9 mouse cellular contexts compared by ENCODE assay signal in the genomic region with DNA sequence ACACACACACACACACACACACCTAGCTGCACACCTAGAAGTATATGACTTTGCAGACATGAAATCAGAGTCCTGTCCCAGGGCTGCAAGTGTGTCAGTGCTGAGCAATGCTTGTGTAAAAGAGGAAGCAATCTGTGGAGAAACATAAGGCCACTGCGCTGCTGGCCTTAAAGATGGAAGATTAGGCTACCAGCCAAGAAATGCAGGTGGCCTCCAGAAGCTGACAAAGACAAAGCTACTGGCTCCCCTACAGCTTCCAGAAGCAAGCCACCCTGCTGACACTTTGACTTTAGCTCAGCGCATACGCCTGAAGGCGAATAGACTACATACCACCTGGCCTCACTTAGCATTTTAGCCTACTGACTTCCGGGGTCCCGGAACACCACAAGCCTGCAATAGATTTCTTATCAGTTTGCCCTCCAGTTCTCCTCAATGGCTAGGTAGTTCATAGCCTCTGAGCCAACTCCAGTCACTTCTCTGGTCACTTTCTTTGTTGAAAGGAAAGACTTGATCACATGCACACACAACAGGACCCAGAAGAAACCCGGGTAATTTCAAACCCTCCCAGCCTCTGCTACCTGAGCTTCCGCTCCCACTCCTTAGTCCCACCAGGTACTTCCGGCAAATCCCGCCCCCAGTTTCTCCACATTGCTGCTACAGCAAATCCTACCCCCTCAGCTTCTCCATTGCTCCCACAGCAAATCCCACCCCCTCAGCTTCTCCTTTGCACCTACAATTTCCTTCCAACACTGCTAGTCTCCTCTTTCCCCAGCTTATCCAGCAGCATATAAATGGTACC. TPM values are rescaled to one million over a fixed set of nuclear protein-coding genes. Genes with fewer than 3 reads are reported as not detected.
DNase-seq lines count a peak whose midpoint lies in the region; ATAC-seq and TF ChIP-seq lines count a peak whose summit lies in the region.
"Had no signal": no experiment of that assay in that cellular context is flagged by ENCODE, and none has a peak within 500 bp of the region (broad histone marks: within the 10 kb centered on the region; RNA-seq: fewer than 3 reads in every experiment).

No protein-coding gene starts in this region.

- no peak for TF ChIP-seq CTCF in lung, postnatal 0 days (IDR thresholded peaks at IDR 0.05)

- 36% methylated on average over 10 of the region's 10 CpGs for WGBS in lung, postnatal 0 days

- no peaks in the 10 kb centered on the region for H3K27me3 ChIP-seq in lung, postnatal 0 days (replicated peaks; ENCODE audit: insufficient read depth, low read length)
- H3K27me3 ChIP-seq: CH12.LX had no signal

- no peak for ATAC-seq in cerebellum, adult (ENCODE audit: insufficient number of reproducible peaks, low FRiP score, low TSS enrichment)
- no peak for ATAC-seq in lung, postnatal 0 days
- ATAC-seq in common myeloid progenitor, adult 5-6 weeks (replicated peaks; ENCODE audit: low read depth, poor library complexity, severe bottlenecking) = peak; percentile 88
- peak; percentile 63 for ATAC-seq in monocyte, adult 5-6 weeks (replicated peaks; ENCODE audit: insufficient number of reproducible peaks, low FRiP score, low TSS enrichment, poor library complexity, severe bottlenecking)

- H3K4me3 ChIP-seq in lung, postnatal 0 days (ENCODE audit: low read depth, low read length) = no peak overlapping the region

- H3K9me3 ChIP-seq in lung, postnatal 0 days (ENCODE audit: low read length) = no peaks in the 10 kb centered on the region

- H3K36me3 ChIP-seq in lung, postnatal 0 days (ENCODE audit: insufficient read depth, low read length) = no peaks in the 10 kb centered on the region

- H3K4me2 ChIP-seq in lung, postnatal 0 days (replicated peaks; ENCODE audit: low read depth, low read length) = no peak overlapping the region

- peak; percentile 50 for DNase-seq in cerebellum, adult 11-12 months
- DNase-seq in lung, postnatal 0 days (ENCODE audit: low spot score) = peak; percentile 32
- no peak for DNase-seq in lung, postnatal 25 days (ENCODE audit: low spot score)
- DNase-seq in yolk sac, embryonic 10.5 days (ENCODE audit: low spot score) = no peak
- no peak for DNase-seq in left cerebral cortex, adult 9 months (ENCODE audit: low spot score in 2 of 2)

- no peak overlapping the region for H3K9ac ChIP-seq in lung, postnatal 0 days (replicated peaks; ENCODE audit: low read depth)

- H3K4me1 ChIP-seq in lung, postnatal 0 days (ENCODE audit: insufficient read depth, low read depth, low read length) = no peaks in the 10 kb centered on the region

- H3K27ac ChIP-seq in lung, postnatal 0 days (ENCODE audit: low read length) = no peak overlapping the region

- TF ChIP-seq EP300 in lung, postnatal 0 days (IDR thresholded peaks at IDR 0.05) = no peak

RNA-seq across cellular contexts. Expression of a gene that starts 23.0 kb away (rescaled TPM):
- 95.2 and 102 TPM in 2 replicates for polyA plus RNA-seq in lung, postnatal 0 days (2015; fragmentation: Nextera tagmentation; extraction: Ambion mirVana)
- total RNA-seq in common myeloid progenitor, adult 5-6 weeks (2017) = 120 and 126 TPM in 2 replicates
- total RNA-seq in monocyte, adult 5-6 weeks (2017) = 133 to 155 TPM (median 141 TPM) in 3 replicates

RNA-seq across cellular contexts. Expression of a gene that starts 31.2 kb away (rescaled TPM):
- polyA plus RNA-seq in lung, postnatal 0 days (2015; fragmentation: Nextera tagmentation; extraction: Ambion mirVana) = 28.8 and 31.7 TPM in 2 replicates
- 24.9 and 25.6 TPM in 2 replicates for total RNA-seq in common myeloid progenitor, adult 5-6 weeks (2017)
- total RNA-seq in monocyte, adult 5-6 weeks (2017) = 16.5 to 45.5 TPM (median 28.5 TPM) in 3 replicates

Comparison
In these comparisons a context has a peak if more than half of its experiments do, and no peak if none do; other contexts are left out.
1. DNase-seq: peak in cerebellum, adult 11-12 months (single experiment) and lung, postnatal 0 days (single experiment); none in lung, postnatal 25 days (single experiment), yolk sac, embryonic 10.5 days (single experiment) and left cerebral cortex, adult 9 months (0 of 2).
2. ATAC-seq: peak in common myeloid progenitor, adult 5-6 weeks (single experiment) and monocyte, adult 5-6 weeks (single experiment); none in cerebellum, adult (single experiment) and lung, postnatal 0 days (single experiment).